Mouse (Mus musculus): ENCODE results near the gene Cnot4.
"Not testable (repeated sequence)": the region's sequence is repeated elsewhere in the genome, so short reads cannot be mapped to it uniquely, and the experiment has no call there.

Cnot4 gene

GRCm38 (mm10) chr6:35133579-35134488, at the start of gene Cnot4:
TSS of gene Cnot4 (minus strand) at chr6:35133724.
- DNase-seq (ENCODE audit: low read depth, low spot score) = peak; percentile 97

- not testable (repeated sequence) for DNase-seq (ENCODE audit: low read depth, low spot score)
Measured at GRCm38 (mm10) chr6:35179299-35179698, 45.8 kb upstream of the Cnot4 start.

- DNase-seq (ENCODE audit: low read depth, low spot score) = no peak
Measured at GRCm38 (mm10) chr6:35177650-35178272, 44.2 kb upstream of the Cnot4 start.

GRCm38 (mm10) chr6:35176979-35177649, 43.6 kb upstream of the Cnot4 start, which contains the start of gene Nup205:
TSS of gene Nup205 (plus strand) at chr6:35177421.
- peak; percentile 74 for DNase-seq (ENCODE audit: low read depth, low spot score)

GRCm38 (mm10) chr6:35173181-35173580, 39.7 kb upstream of the Cnot4 start:
- DNase-seq (ENCODE audit: low read depth, low spot score) = no peak

GRCm38 (mm10) chr6:35172028-35172427, 38.5 kb upstream of the Cnot4 start:
- DNase-seq (ENCODE audit: low read depth, low spot score) = not testable (repeated sequence)

GRCm38 (mm10) chr6:35169250-35169649, 35.7 kb upstream of the Cnot4 start:
- no peak for DNase-seq (ENCODE audit: low read depth, low spot score)

- no peak for DNase-seq (ENCODE audit: low read depth, low spot score)
Measured at GRCm38 (mm10) chr6:35154540-35154939, 21.0 kb upstream of the Cnot4 start.

GRCm38 (mm10) chr6:35147726-35148422, 14.3 kb upstream of the Cnot4 start:
- DNase-seq (ENCODE audit: low read depth, low spot score) = no peak

- DNase-seq (ENCODE audit: low read depth, low spot score) = no peak
Measured at GRCm38 (mm10) chr6:35145569-35145968, 12.0 kb upstream of the Cnot4 start.

- DNase-seq (ENCODE audit: low read depth, low spot score) = no peak
Measured at GRCm38 (mm10) chr6:35140351-35140750, 6.8 kb upstream of the Cnot4 start.

GRCm38 (mm10) chr6:35134844-35135243, 1.3 kb upstream of the Cnot4 start:
- DNase-seq (ENCODE audit: low read depth, low spot score) = no peak

GRCm38 (mm10) chr6:35133246-35133578, 312 bp downstream of the Cnot4 start:
- no peak for DNase-seq (ENCODE audit: low read depth, low spot score)

GRCm38 (mm10) chr6:35132806-35133205, 718 bp downstream of the Cnot4 start:
- no peak for DNase-seq (ENCODE audit: low read depth, low spot score)

GRCm38 (mm10) chr6:35122488-35122887, 11.0 kb downstream of the Cnot4 start:
- DNase-seq (ENCODE audit: low read depth, low spot score) = no peak

- no peak for DNase-seq (ENCODE audit: low read depth, low spot score)
Measured at GRCm38 (mm10) chr6:35121925-35122324, 11.6 kb downstream of the Cnot4 start.

GRCm38 (mm10) chr6:35102457-35102856, 31.1 kb downstream of the Cnot4 start:
- no peak for DNase-seq (ENCODE audit: low read depth, low spot score)

- no peak for DNase-seq (ENCODE audit: low read depth, low spot score)
Measured at GRCm38 (mm10) chr6:35084927-35085326, 48.6 kb downstream of the Cnot4 start.

- DNase-seq (ENCODE audit: low read depth, low spot score) = no peak
Measured at GRCm38 (mm10) chr6:35075148-35075547, 58.4 kb downstream of the Cnot4 start.

GRCm38 (mm10) chr6:35071261-35071660, 62.3 kb downstream of the Cnot4 start:
- DNase-seq (ENCODE audit: low read depth, low spot score) = no peak

- DNase-seq (ENCODE audit: low read depth, low spot score) = no peak
Measured at GRCm38 (mm10) chr6:35062446-35062845, 71.1 kb downstream of the Cnot4 start.

- DNase-seq (ENCODE audit: low read depth, low spot score) = no peak
Measured at GRCm38 (mm10) chr6:35043127-35043526, 90.4 kb downstream of the Cnot4 start.

All from brain, embryonic 18.5 days (tissue).